Mouse (Mus musculus): ENCODE results near the gene Gpr183.

DNA sequence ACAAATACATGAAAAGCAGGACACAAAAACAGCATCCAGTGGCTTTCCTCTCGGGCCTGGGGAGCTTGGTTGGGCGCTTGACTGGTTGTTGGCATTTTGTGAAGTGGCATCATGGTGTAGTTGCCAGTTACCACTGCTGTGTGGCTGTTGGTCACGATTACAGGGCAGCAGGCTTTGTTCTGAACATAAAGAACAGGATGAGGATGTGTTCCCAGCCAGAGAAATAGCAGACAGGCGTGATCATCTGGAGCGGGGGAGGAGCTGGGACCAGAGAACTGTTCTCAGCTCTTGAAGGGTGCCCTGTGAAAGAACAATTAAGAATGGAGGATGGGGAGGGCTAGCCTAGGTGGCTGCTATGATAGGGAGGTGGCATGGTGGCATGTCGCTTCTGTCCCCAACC, 38.1 kb downstream of the Gpr183 start:
- TF ChIP-seq CTCF (IDR thresholded peaks at IDR 0.05; ENCODE audit: low read depth, low read length) (no peak), POLR2A (IDR thresholded peaks at IDR 0.05; ENCODE audit: extremely low read depth, insufficient read depth, low read length) (no peak)

Measured in liver, adult 2 months (tissue).